Mouse (Mus musculus): ENCODE measurements around the gene Fam83f. TPM values are rescaled to one million over a fixed set of nuclear protein-coding genes. Genes with fewer than 3 reads are reported as not detected.

The Fam83f gene
- polyA plus RNA-seq, 1 experiment from 2014 or later, result 0.81 TPM

- WGBS, result 15% methylated on average over 5 of the region's 5 CpGs
- Histone ChIP-seq H3K27ac (ENCODE audit: low read length) (peak overlapping the region; percentile 98), H3K4me3 (ENCODE audit: low read length) (peak overlapping the region; percentile 87), H3K9me3 (replicated peaks; ENCODE audit: control insufficient read depth, low read length) (no peaks in the 10 kb centered on the region), H3K4me1 (ENCODE audit: control insufficient read depth, insufficient read depth, low read length) (peaks cover 32% of the 10 kb centered on the region), H3K4me2 (ENCODE audit: low read depth, low read length) (peak overlapping the region; percentile 61), H3K36me3 (ENCODE audit: control insufficient read depth, insufficient read depth) (no peaks in the 10 kb centered on the region), H3K9ac (ENCODE audit: low read length) (peak overlapping the region; percentile 25; the same call in 1 of the 2 replicates), H3K27me3 (ENCODE audit: control insufficient read depth, insufficient read depth, low read length) (no peaks in the 10 kb centered on the region)
- no peak for ATAC-seq (replicated peaks; ENCODE audit: extremely low read depth, insufficient read depth, low FRiP score)
Measured at GRCm38 (mm10) chr15:80710257-80710607, 38.6 kb downstream of the Fam83f start.

GRCm38 (mm10) chr15:80710608-80711363 is 39.1 kb downstream of the Fam83f start, which contains the start of gene Tnrc6b:
Tnrc6b (plus strand) TSS chr15:80711313.
- peaks cover 31% of the 10 kb centered on the region for H3K4me1 ChIP-seq (ENCODE audit: control insufficient read depth, insufficient read depth, low read length)
- H3K9me3 ChIP-seq (replicated peaks; ENCODE audit: control insufficient read depth, low read length), result no peaks in the 10 kb centered on the region
- H3K27me3 ChIP-seq (ENCODE audit: control insufficient read depth, insufficient read depth, low read length), result no peaks in the 10 kb centered on the region
- peak within 1 kb of the TSS; percentile 87 for H3K4me3 ChIP-seq (ENCODE audit: low read length)
- H3K36me3 ChIP-seq (ENCODE audit: control insufficient read depth, insufficient read depth), result no peaks in the 10 kb centered on the region
- peak within 1 kb of the TSS; percentile 87 for H3K9ac ChIP-seq (ENCODE audit: low read length)
- ATAC-seq (replicated peaks; ENCODE audit: extremely low read depth, insufficient read depth, low FRiP score), result peak; percentile 94
- peak within 1 kb of the TSS; percentile 98 for H3K27ac ChIP-seq (ENCODE audit: low read length)
- under 1% methylated on average over 39 of the region's 39 CpGs for WGBS
- H3K4me2 ChIP-seq (ENCODE audit: low read depth, low read length), result peak within 1 kb of the TSS; percentile 94

- Histone ChIP-seq H3K4me3 (ENCODE audit: low read length) (peak overlapping the region; percentile 87), H3K4me1 (ENCODE audit: control insufficient read depth, insufficient read depth, low read length) (peaks cover 23% of the 10 kb centered on the region), H3K27ac (ENCODE audit: low read length) (peak overlapping the region; percentile 83), H3K9me3 (replicated peaks; ENCODE audit: control insufficient read depth, low read length) (no peaks in the 10 kb centered on the region), H3K27me3 (ENCODE audit: control insufficient read depth, insufficient read depth, low read length) (no peaks in the 10 kb centered on the region), H3K9ac (ENCODE audit: low read length) (peak overlapping the region; percentile 87), H3K36me3 (ENCODE audit: control insufficient read depth, insufficient read depth) (no peaks in the 10 kb centered on the region), H3K4me2 (ENCODE audit: low read depth, low read length) (peak overlapping the region; percentile 94)
- under 1% methylated on average over 81 of the region's 106 CpGs for WGBS
- ATAC-seq (replicated peaks; ENCODE audit: extremely low read depth, insufficient read depth, low FRiP score), result no peak; the same call in 1 of the 2 replicates
Measured at GRCm38 (mm10) chr15:80711401-80712151, 39.9 kb downstream of the Fam83f start.

GRCm38 (mm10) chr15:80714299-80714698 is 42.7 kb downstream of the Fam83f start:
- WGBS, result 80% methylated on average over 4 of the region's 4 CpGs
- ATAC-seq (replicated peaks; ENCODE audit: extremely low read depth, insufficient read depth, low FRiP score), result no peak
- no peaks in the 10 kb centered on the region for H3K27me3 ChIP-seq (ENCODE audit: control insufficient read depth, insufficient read depth, low read length)

GRCm38 (mm10) chr15:80716631-80717135 is 45.0 kb downstream of the Fam83f start:
- no peaks in the 10 kb centered on the region for H3K36me3 ChIP-seq (ENCODE audit: control insufficient read depth, insufficient read depth)
- ATAC-seq (replicated peaks; ENCODE audit: extremely low read depth, insufficient read depth, low FRiP score), result no peak
- H3K9me3 ChIP-seq (replicated peaks; ENCODE audit: control insufficient read depth, low read length), result no peaks in the 10 kb centered on the region
- H3K4me2 ChIP-seq (ENCODE audit: low read depth, low read length), result no peak overlapping the region
- H3K9ac ChIP-seq (ENCODE audit: low read length), result no peak overlapping the region
- H3K27me3 ChIP-seq (ENCODE audit: control insufficient read depth, insufficient read depth, low read length), result no peaks in the 10 kb centered on the region
- H3K27ac ChIP-seq (ENCODE audit: low read length), result no peak overlapping the region
- peaks cover 17% of the 10 kb centered on the region for H3K4me1 ChIP-seq (ENCODE audit: control insufficient read depth, insufficient read depth, low read length)
- H3K4me3 ChIP-seq (ENCODE audit: low read length), result no peak overlapping the region
- WGBS, result 74% methylated on average over 8 of the region's 8 CpGs

More at GRCm38 (mm10) chr15:80714299-80714698, 42.7 kb downstream of the Fam83f start:
- no peak overlapping the region for H3K4me3 ChIP-seq (ENCODE audit: low read length)
- H3K4me1 ChIP-seq (ENCODE audit: control insufficient read depth, insufficient read depth, low read length), result peaks cover 12% of the 10 kb centered on the region
- no peaks in the 10 kb centered on the region for H3K9me3 ChIP-seq (replicated peaks; ENCODE audit: control insufficient read depth, low read length)
- H3K9ac ChIP-seq (ENCODE audit: low read length), result no peak overlapping the region
- H3K27ac ChIP-seq (ENCODE audit: low read length), result no peak overlapping the region
- H3K36me3 ChIP-seq (ENCODE audit: control insufficient read depth, insufficient read depth), result no peaks in the 10 kb centered on the region
- no peak overlapping the region for H3K4me2 ChIP-seq (ENCODE audit: low read depth, low read length)

GRCm38 (mm10) chr15:80717431-80717830 is 45.8 kb downstream of the Fam83f start:
- Histone ChIP-seq H3K36me3 (ENCODE audit: control insufficient read depth, insufficient read depth) (no peaks in the 10 kb centered on the region), H3K4me2 (ENCODE audit: low read depth, low read length) (no peak overlapping the region), H3K27ac (ENCODE audit: low read length) (no peak overlapping the region), H3K4me3 (ENCODE audit: low read length) (no peak overlapping the region), H3K27me3 (ENCODE audit: control insufficient read depth, insufficient read depth, low read length) (no peaks in the 10 kb centered on the region), H3K9me3 (replicated peaks; ENCODE audit: control insufficient read depth, low read length) (no peaks in the 10 kb centered on the region), H3K9ac (ENCODE audit: low read length) (no peak overlapping the region), H3K4me1 (ENCODE audit: control insufficient read depth, insufficient read depth, low read length) (peaks cover 11% of the 10 kb centered on the region)
- no peak for ATAC-seq (replicated peaks; ENCODE audit: extremely low read depth, insufficient read depth, low FRiP score)
- WGBS, result 43% methylated on average over 1 of the region's 1 CpGs

GRCm38 (mm10) chr15:80720249-80720648 is 48.6 kb downstream of the Fam83f start:
- no peak for ATAC-seq (replicated peaks; ENCODE audit: extremely low read depth, insufficient read depth, low FRiP score)
- no peaks in the 10 kb centered on the region for H3K27me3 ChIP-seq (ENCODE audit: control insufficient read depth, insufficient read depth, low read length)
- H3K36me3 ChIP-seq (ENCODE audit: control insufficient read depth, insufficient read depth), result no peaks in the 10 kb centered on the region
- H3K9ac ChIP-seq (ENCODE audit: low read length), result no peak overlapping the region
- no peaks in the 10 kb centered on the region for H3K9me3 ChIP-seq (replicated peaks; ENCODE audit: control insufficient read depth, low read length)
- WGBS, result 33% methylated on average over 5 of the region's 5 CpGs
- H3K27ac ChIP-seq (ENCODE audit: low read length), result no peak overlapping the region
- H3K4me1 ChIP-seq (ENCODE audit: control insufficient read depth, insufficient read depth, low read length), result peaks cover 11% of the 10 kb centered on the region
- H3K4me3 ChIP-seq (ENCODE audit: low read length), result no peak overlapping the region
- H3K4me2 ChIP-seq (ENCODE audit: low read depth, low read length), result no peak overlapping the region

GRCm38 (mm10) chr15:80721861-80722260 is 50.2 kb downstream of the Fam83f start:
- no peak overlapping the region for H3K4me2 ChIP-seq (ENCODE audit: low read depth, low read length)
- no peaks in the 10 kb centered on the region for H3K27me3 ChIP-seq (ENCODE audit: control insufficient read depth, insufficient read depth, low read length)
- no peaks in the 10 kb centered on the region for H3K36me3 ChIP-seq (ENCODE audit: control insufficient read depth, insufficient read depth)
- no peak overlapping the region for H3K9ac ChIP-seq (ENCODE audit: low read length)
- ATAC-seq (replicated peaks; ENCODE audit: extremely low read depth, insufficient read depth, low FRiP score), result no peak
- WGBS, result 68% methylated on average over 6 of the region's 6 CpGs
- H3K4me1 ChIP-seq (ENCODE audit: control insufficient read depth, insufficient read depth, low read length), result peaks cover 11% of the 10 kb centered on the region
- H3K9me3 ChIP-seq (replicated peaks; ENCODE audit: control insufficient read depth, low read length), result no peaks in the 10 kb centered on the region
- no peak overlapping the region for H3K27ac ChIP-seq (ENCODE audit: low read length)
- H3K4me3 ChIP-seq (ENCODE audit: low read length), result no peak overlapping the region

- Histone ChIP-seq H3K4me3 (ENCODE audit: low read length) (no peak overlapping the region), H3K27ac (ENCODE audit: low read length) (no peak overlapping the region), H3K4me1 (ENCODE audit: control insufficient read depth, insufficient read depth, low read length) (peaks cover 11% of the 10 kb centered on the region), H3K27me3 (ENCODE audit: control insufficient read depth, insufficient read depth, low read length) (no peaks in the 10 kb centered on the region), H3K4me2 (ENCODE audit: low read depth, low read length) (no peak overlapping the region), H3K9me3 (replicated peaks; ENCODE audit: control insufficient read depth, low read length) (no peaks in the 10 kb centered on the region), H3K36me3 (ENCODE audit: control insufficient read depth, insufficient read depth) (no peaks in the 10 kb centered on the region), H3K9ac (ENCODE audit: low read length) (no peak overlapping the region)
- no peak for ATAC-seq (replicated peaks; ENCODE audit: extremely low read depth, insufficient read depth, low FRiP score)
- 56% methylated on average over 3 of the region's 3 CpGs for WGBS
Measured at GRCm38 (mm10) chr15:80722366-80722765, 50.7 kb downstream of the Fam83f start.
